Mouse (Mus musculus) small intestine, adult 2 months (tissue): Measurements from ENCODE around the gene Fgfrl1. TPM values are rescaled to one million over a fixed set of nuclear protein-coding genes. Genes with fewer than 3 reads are reported as not detected.

Experiments
- H3K27ac ChIP-seq: fragments of 200-500 bp; 2 replicates; pipeline ENCODE4 v1.5.1; 2012; ENCODE audit warnings: low read depth, low read length, control low read depth, inconsistent platforms; ENCODE audit not compliant: insufficient read depth
- H3K27me3 ChIP-seq: fragments of 200-500 bp; 2 replicates; pipeline ENCODE4 v1.6.1; 2012; ENCODE audit warnings: mild to moderate bottlenecking, moderate library complexity, low read length, inconsistent platforms; ENCODE audit not compliant: control insufficient read depth, insufficient read depth
- H3K36me3 ChIP-seq: fragments of 200-500 bp; 2 replicates; pipeline ENCODE4 v1.6.1; 2012; ENCODE audit warnings: mild to moderate bottlenecking, low read length, control low read depth, inconsistent platforms; ENCODE audit not compliant: control insufficient read depth, insufficient read depth
- H3K4me1 ChIP-seq: fragments of 200-500 bp; 2 replicates; pipeline ENCODE4 v1.6.1; 2012; ENCODE audit warnings: low read length, inconsistent platforms, mixed read lengths; ENCODE audit not compliant: control insufficient read depth, insufficient read depth, insufficient read length
- H3K4me3 ChIP-seq: fragments of 200-500 bp; 2 replicates; pipeline ENCODE4 v1.5.1; 2012; ENCODE audit warnings: low read depth, mild to moderate bottlenecking, control low read depth, inconsistent platforms, low read length, moderate library complexity
- CTCF ChIP-seq: fragments of 200-500 bp; IDR thresholded peaks from 2 replicates; pipeline ENCODE4 v1.5.1; 2012; ENCODE audit warnings: low read depth, mild to moderate bottlenecking, control low read depth, inconsistent platforms, low read length, moderate library complexity, mixed read lengths; ENCODE audit not compliant: insufficient replicate concordance, insufficient read length; ENCODE audit errors: extremely low read depth
- POLR2A ChIP-seq: fragments of 200-500 bp; IDR thresholded peaks from 2 replicates; pipeline ENCODE4 v1.6.1; 2012; ENCODE audit warnings: low read depth, mild to moderate bottlenecking, control low read depth, inconsistent platforms, low read length, moderate library complexity
- WGBS: fragments of 180-500 bp; shearing (Covaris S2); methylation state at CpG from one replicate; pipeline ENCODE4 v1.1.7; 2018; 5-methylcytosine and 5-hydroxymethylcytosine counted together
- polyA plus RNA-seq: library from polyadenylated mRNA; depleted of rRNA; stranded (reverse); fragments of >200 nt; gene quantifications from 2 replicates; pipeline ENCODE4 v1.2.3, GENCODE M21; 2012

The Fgfrl1 gene
- polyA plus RNA-seq, 1 experiment = 34.1 TPM

DNA sequence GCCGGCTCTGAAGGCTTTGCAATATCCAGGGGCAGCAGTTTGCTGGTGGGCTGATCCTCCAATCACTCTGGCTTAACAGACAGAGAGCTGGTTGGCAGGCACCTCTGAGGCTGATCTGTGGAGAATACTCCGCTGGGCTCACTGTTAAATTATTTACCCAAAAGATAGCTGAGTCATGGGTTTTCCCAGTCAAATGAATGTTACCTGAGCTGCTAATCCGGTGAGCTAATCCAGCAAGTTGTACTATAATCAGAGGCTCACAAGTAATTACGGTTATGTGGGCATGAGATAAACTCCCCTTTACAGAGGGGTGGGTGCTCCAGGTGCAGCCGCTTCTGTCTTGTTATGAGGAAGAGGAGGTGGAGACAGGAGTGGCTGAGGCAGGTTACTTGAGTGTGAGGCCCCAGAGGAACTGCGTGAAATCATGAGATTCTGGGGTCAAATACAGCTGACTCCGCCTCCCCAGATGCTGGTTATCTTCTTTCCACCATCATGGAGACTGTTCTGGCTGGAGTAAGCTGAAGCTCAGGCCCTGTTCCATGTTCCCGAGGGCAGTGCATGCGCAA, 16.8 kb upstream of the Fgfrl1 start, which contains the start of gene Slc26a1:
Slc26a1 (minus strand) TSS at position 319 of the 566 bp plus-strand sequence.
- no peaks in the 10 kb centered on the region for H3K27me3 ChIP-seq
- H3K4me3 ChIP-seq = no peak within 1 kb of the TSS
- TF ChIP-seq POLR2A (no peak), CTCF (no peak)
- H3K4me1 ChIP-seq = no peaks in the 10 kb centered on the region; the same call in none of the 2 replicates
- H3K36me3 ChIP-seq = peaks cover 4% of the 10 kb centered on the region; the same call in 1 of the 2 replicates
- WGBS = 42% methylated on average over 9 of the region's 9 CpGs
- no peak within 1 kb of the TSS for H3K27ac ChIP-seq

GRCm38 (mm10) chr5:108676772-108677498, 15.2 kb upstream of the Fgfrl1 start:
- peaks cover 5% of the 10 kb centered on the region; the same call in 1 of the 2 replicates for H3K36me3 ChIP-seq
- H3K27ac ChIP-seq = no peak overlapping the region
- WGBS = 54% methylated on average over 5 of the region's 5 CpGs
- no peak overlapping the region for H3K4me3 ChIP-seq
- H3K4me1 ChIP-seq = no peaks in the 10 kb centered on the region; the same call in none of the 2 replicates
- TF ChIP-seq POLR2A (no peak), CTCF (no peak)
- H3K27me3 ChIP-seq = no peaks in the 10 kb centered on the region

GRCm38 (mm10) chr5:108677605-108678295, 14.4 kb upstream of the Fgfrl1 start:
- TF ChIP-seq CTCF = no peak
- Histone ChIP-seq H3K27ac (no peak overlapping the region), H3K4me1 (no peaks in the 10 kb centered on the region; the same call in none of the 2 replicates), H3K36me3 (peaks cover 4% of the 10 kb centered on the region), H3K4me3 (no peak overlapping the region), H3K27me3 (no peaks in the 10 kb centered on the region)
- WGBS = 41% methylated on average over 25 of the region's 25 CpGs

GRCm38 (mm10) chr5:108678296-108678854, 13.8 kb upstream of the Fgfrl1 start:
- TF ChIP-seq CTCF = no peak
- TF ChIP-seq POLR2A = no peak
- Histone ChIP-seq H3K27ac (no peak overlapping the region), H3K27me3 (no peaks in the 10 kb centered on the region), H3K4me1 (no peaks in the 10 kb centered on the region; the same call in none of the 2 replicates), H3K36me3 (peaks cover 6% of the 10 kb centered on the region), H3K4me3 (no peak overlapping the region)
- WGBS = 87% methylated on average over 6 of the region's 6 CpGs

DNA sequence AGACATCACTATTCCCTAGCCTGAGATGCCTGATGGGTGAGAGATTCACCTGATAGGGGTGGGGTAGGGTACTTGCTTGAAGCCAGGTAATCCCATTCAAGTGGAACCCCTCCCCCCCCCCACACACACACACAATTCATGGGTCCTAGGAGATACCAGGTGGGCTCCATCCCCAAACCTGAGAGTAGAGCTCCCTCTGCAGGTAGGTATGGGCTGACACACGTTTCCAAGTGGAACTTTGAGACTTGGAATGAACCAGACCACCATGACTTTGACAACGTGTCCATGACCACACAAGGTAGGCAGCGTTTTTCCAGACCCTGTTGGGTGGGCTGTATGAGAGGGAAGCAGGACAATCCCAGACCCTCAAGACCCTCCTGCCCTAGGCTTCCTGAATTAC, 12.3 kb upstream of the Fgfrl1 start:
- Histone ChIP-seq H3K27ac (no peak overlapping the region), H3K36me3 (peaks cover 6% of the 10 kb centered on the region), H3K4me3 (no peak overlapping the region), H3K27me3 (no peaks in the 10 kb centered on the region), H3K4me1 (no peaks in the 10 kb centered on the region; the same call in 1 of the 2 replicates)
- WGBS = 63% methylated on average over 3 of the region's 3 CpGs
- TF ChIP-seq POLR2A (no peak), CTCF (peak; percentile 40; the same call in 1 of the 2 replicates)

DNA sequence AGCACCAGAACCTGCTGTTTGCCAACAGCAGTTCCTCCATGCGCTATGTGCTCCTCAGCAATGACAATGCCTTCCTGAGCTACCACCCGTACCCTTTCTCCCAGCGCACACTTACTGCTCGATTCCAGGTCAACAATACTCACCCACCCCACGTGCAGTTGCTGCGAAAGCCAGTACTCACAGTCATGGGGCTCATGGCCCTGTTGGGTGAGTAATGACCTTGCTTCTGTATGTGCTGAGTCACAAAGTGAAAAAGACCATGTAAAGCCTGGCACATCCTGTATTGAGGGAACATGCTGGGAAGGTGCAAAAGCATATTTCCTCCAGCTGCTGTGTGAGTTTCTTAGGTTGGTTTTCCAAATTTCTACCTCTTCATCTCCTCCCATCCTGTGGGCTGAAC, 11.3 kb upstream of the Fgfrl1 start:
- 95% methylated on average over 6 of the region's 6 CpGs for WGBS

DNA sequence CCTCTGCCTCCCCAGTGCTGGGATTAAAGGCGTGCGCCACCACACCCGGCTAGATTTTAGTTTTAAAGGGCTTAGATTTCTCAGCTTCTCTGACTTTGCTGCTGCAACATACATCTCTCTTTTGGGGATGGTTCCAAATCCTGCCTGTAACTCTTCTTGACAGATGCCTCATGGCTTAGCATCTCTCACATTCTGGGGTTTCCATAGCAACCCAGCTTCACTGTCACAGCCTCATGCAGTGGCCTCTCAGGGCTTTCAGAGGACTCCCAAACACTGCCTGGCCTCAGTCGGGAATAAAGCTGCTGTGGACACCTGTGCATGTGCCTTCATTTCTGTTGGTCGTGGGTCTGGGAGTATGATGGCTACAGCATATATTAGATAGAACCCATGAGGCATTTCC, 3.1 kb upstream of the Fgfrl1 start:
- TF ChIP-seq POLR2A (no peak), CTCF (no peak)
- WGBS = 81% methylated on average over 5 of the region's 5 CpGs
- no peak overlapping the region for H3K27ac ChIP-seq
- no peak overlapping the region for H3K4me3 ChIP-seq
- H3K4me1 ChIP-seq = peaks cover 7% of the 10 kb centered on the region
- H3K36me3 ChIP-seq = no peaks in the 10 kb centered on the region
- no peaks in the 10 kb centered on the region for H3K27me3 ChIP-seq

More for the DNA sequence above, 11.3 kb upstream of the Fgfrl1 start:
- no peaks in the 10 kb centered on the region; the same call in 1 of the 2 replicates for H3K4me1 ChIP-seq
- H3K27me3 ChIP-seq = no peaks in the 10 kb centered on the region
- TF ChIP-seq POLR2A (no peak), CTCF (no peak)
- H3K36me3 ChIP-seq = peaks cover 6% of the 10 kb centered on the region
- H3K27ac ChIP-seq = no peak overlapping the region
- no peak overlapping the region for H3K4me3 ChIP-seq
